Mouse (Mus musculus) olfactory bulb, adult 2 months (tissue): Measurements from ENCODE around the gene Magix.

Experiments used
- CTCF ChIP-seq: fragments of 200-500 bp; IDR thresholded peaks from 2 replicates; pipeline ENCODE4 v1.5.1; 2012; ENCODE audit warnings: low read depth, mild to moderate bottlenecking, low read length, moderate library complexity; ENCODE audit not compliant: insufficient read depth
- POLR2A ChIP-seq: fragments of 200-500 bp; IDR thresholded peaks from 2 replicates; pipeline ENCODE4 v1.6.1; 2012; ENCODE audit warnings: mild to moderate bottlenecking, low read depth, low read length, moderate library complexity; ENCODE audit not compliant: insufficient read depth

DNA sequence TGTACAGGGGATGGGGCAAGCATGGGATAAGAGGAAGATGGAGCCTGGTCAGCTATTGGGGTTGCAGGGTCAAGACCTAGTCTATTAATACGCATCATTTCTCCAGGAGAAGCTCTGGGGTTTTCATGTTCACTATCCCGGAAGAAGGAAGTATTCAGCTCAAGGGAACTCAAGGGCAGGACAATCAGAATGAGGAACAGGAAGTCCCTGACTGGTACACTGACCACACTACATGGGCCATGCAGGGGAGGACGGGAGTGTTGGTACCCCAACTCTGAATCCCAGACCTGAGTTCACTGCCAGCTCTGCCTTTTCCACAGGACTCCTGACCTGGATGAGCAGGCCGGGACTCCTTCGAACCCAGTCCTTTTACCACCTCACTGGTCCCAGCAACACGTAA, 48.5 kb downstream of the Magix start:
- TF ChIP-seq POLR2A (no peak), CTCF (no peak)
